Mouse (Mus musculus) forebrain, embryonic 13.5 days (tissue): ENCODE results near the gene Ist1. TPM values are rescaled to one million over a fixed set of nuclear protein-coding genes. Genes with fewer than 3 reads are reported as not detected.

ENCODE experiments used
- ATAC-seq: fragments of 200-750 bp; cut with Nextera tagmentation; 2 replicates; pipeline ENCODE4 v1.8.0; 2017
- H3K27ac ChIP-seq: fragments of 300-500 bp; sonication (generic); 2 replicates; pipeline ENCODE4 v1.5.1; 2015; ENCODE audit warnings: inconsistent platforms, mild to moderate bottlenecking, moderate library complexity
- H3K27me3 ChIP-seq: fragments of 300-500 bp; sonication (generic); 2 replicates; pipeline ENCODE4 v1.6.1; 2015; ENCODE audit warnings: mild to moderate bottlenecking, inconsistent platforms
- H3K36me3 ChIP-seq: fragments of 300-500 bp; sonication (generic); 2 replicates; pipeline ENCODE4 v1.6.1; 2015; ENCODE audit warnings: mild to moderate bottlenecking, inconsistent platforms; ENCODE audit not compliant: poor library complexity, severe bottlenecking
- H3K4me1 ChIP-seq: fragments of 300-500 bp; sonication (generic); 2 replicates; pipeline ENCODE4 v1.6.1; 2015; ENCODE audit warnings: inconsistent platforms
- H3K4me2 ChIP-seq: fragments of 300-500 bp; sonication (generic); 2 replicates; pipeline ENCODE4 v1.6.1; 2015; ENCODE audit warnings: inconsistent platforms, mild to moderate bottlenecking, moderate library complexity
- H3K4me3 ChIP-seq: fragments of 300-500 bp; sonication (generic); 2 replicates; pipeline ENCODE4 v1.5.1; 2015; ENCODE audit warnings: mild to moderate bottlenecking, inconsistent platforms
- H3K9ac ChIP-seq: fragments of 300-500 bp; sonication (generic); 2 replicates; pipeline ENCODE4 v1.6.1; 2015; ENCODE audit warnings: mild to moderate bottlenecking, inconsistent platforms
- H3K9me3 ChIP-seq: fragments of 300-500 bp; sonication (generic); replicated peaks from 2 replicates; pipeline ENCODE4 v1.6.1; 2016; ENCODE audit warnings: inconsistent platforms
- WGBS: fragments of 180-500 bp; shearing (Covaris S2); methylation state at CpG from one replicate; pipeline ENCODE4 v1.1.7; 2015; 5-methylcytosine and 5-hydroxymethylcytosine counted together
- polyA plus RNA-seq: library from polyadenylated mRNA; unstranded; fragments of >200 nt; fragmentation: Nextera tagmentation; extraction: Ambion mirVana; gene quantifications from 2 replicates; pipeline ENCODE4 v1.2.1, GENCODE M21; 2015

The Ist1 gene
- polyA plus RNA-seq, 1 experiment from 2014 or later, result 165 TPM

GRCm38 (mm10) chr8:109632498-109632897 is 60.6 kb downstream of the Ist1 start:
- Histone ChIP-seq H3K4me3 (no peak overlapping the region), H3K27me3 (no peaks in the 10 kb centered on the region), H3K9ac (no peak overlapping the region), H3K27ac (no peak overlapping the region), H3K4me2 (no peak overlapping the region), H3K36me3 (no peaks in the 10 kb centered on the region), H3K9me3 (no peaks in the 10 kb centered on the region), H3K4me1 (no peaks in the 10 kb centered on the region)
- no peak for ATAC-seq
- WGBS, result 80% methylated on average over 5 of the region's 5 CpGs

DNA sequence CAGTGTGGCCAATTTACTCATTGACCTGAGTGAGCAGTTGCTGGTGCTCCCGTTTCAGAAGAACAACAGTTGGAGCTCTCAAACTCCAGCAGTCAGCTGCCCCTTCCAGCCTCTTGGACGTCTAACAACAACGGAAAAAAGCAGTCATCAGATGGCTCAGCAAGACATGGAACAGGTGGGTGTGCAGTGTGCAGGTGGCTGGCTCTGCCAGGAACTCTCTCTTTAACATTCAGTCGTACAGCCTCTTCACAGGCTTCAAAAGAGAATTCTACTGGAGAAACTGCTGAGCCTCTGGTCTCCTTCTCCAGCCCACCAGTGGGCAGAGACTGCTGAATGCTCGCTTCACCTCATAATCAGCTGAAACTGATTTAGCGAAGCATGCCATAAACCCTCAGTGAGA is 64.4 kb downstream of the Ist1 start:
- H3K4me3 ChIP-seq, result no peak overlapping the region
- 74% methylated on average over 6 of the region's 6 CpGs for WGBS
- no peaks in the 10 kb centered on the region for H3K36me3 ChIP-seq
- H3K4me2 ChIP-seq, result no peak overlapping the region
- H3K4me1 ChIP-seq, result no peaks in the 10 kb centered on the region
- 0 out of 2 replicates have a peak, but pooled peaks cover 3% of the 10 kb centered on the region for H3K9me3 ChIP-seq
- no peaks in the 10 kb centered on the region for H3K27me3 ChIP-seq
- no peak overlapping the region for H3K9ac ChIP-seq
- H3K27ac ChIP-seq, result no peak overlapping the region
- no peak for ATAC-seq

Other genes with a start within 250 kb of the Ist1 start
- 0.32 and 0.44 TPM in 2 replicates for gene Pmfbp1, start 199.2 kb downstream of the Ist1 start, polyA plus RNA-seq
- gene Dhx38, start 127.4 kb downstream of the Ist1 start, polyA plus RNA-seq, result 23.3 and 26.0 TPM in 2 replicates
- 28.1 and 29.8 TPM in 2 replicates for gene Txnl4b, start 127.4 kb downstream of the Ist1 start, polyA plus RNA-seq
- 0.53 TPM in 1 of 2 replicates, not detected in the other for gene Hp, start 114.1 kb downstream of the Ist1 start, polyA plus RNA-seq
- 33.7 and 37.7 TPM in 2 replicates for gene Dhodh, start 84.6 kb downstream of the Ist1 start, polyA plus RNA-seq
- gene Pkd1l3, start 78.7 kb downstream of the Ist1 start, polyA plus RNA-seq, result 0.09 and 0.12 TPM in 2 replicates
- 71.3 and 73.1 TPM in 2 replicates for gene Zfp821, start 12.3 kb upstream of the Ist1 start, polyA plus RNA-seq
- gene Atxn1l, start 44.5 kb upstream of the Ist1 start, polyA plus RNA-seq, result 4.0 and 4.6 TPM in 2 replicates
- gene Ap1g1, start 85.3 kb upstream of the Ist1 start, polyA plus RNA-seq, result 45.7 and 50.6 TPM in 2 replicates
- gene Phlpp2, start 175.3 kb upstream of the Ist1 start, polyA plus RNA-seq, result 3.1 and 3.4 TPM in 2 replicates